Mouse (Mus musculus): ENCODE results near the gene Wnt3. TPM values are rescaled to one million over a fixed set of nuclear protein-coding genes. Genes with fewer than 3 reads are reported as not detected.

Gene Wnt3
- polyA plus RNA-seq, 1 experiment from 2014 or later: not detected

Other genes starting within 250 kb of the Wnt3 start
- not detected in 2 replicates for gene Gm884, start 153.0 kb upstream of the Wnt3 start, polyA plus RNA-seq (2015; fragmentation: Nextera tagmentation; extraction: Ambion mirVana)
- gene Lyzl6, start 135.3 kb upstream of the Wnt3 start, polyA plus RNA-seq (2015; fragmentation: Nextera tagmentation; extraction: Ambion mirVana): not detected in 2 replicates
- not detected in 2 replicates for gene Rprml, start 124.6 kb upstream of the Wnt3 start, polyA plus RNA-seq (2015; fragmentation: Nextera tagmentation; extraction: Ambion mirVana)
- 61.5 and 62.0 TPM in 2 replicates for gene Gosr2, start 76.3 kb upstream of the Wnt3 start, polyA plus RNA-seq (2015; fragmentation: Nextera tagmentation; extraction: Ambion mirVana)
- 0.27 and 0.41 TPM in 2 replicates for gene Wnt9b, start 24.3 kb upstream of the Wnt3 start, polyA plus RNA-seq (2015; fragmentation: Nextera tagmentation; extraction: Ambion mirVana)
- gene Nsf, start 179.9 kb downstream of the Wnt3 start, polyA plus RNA-seq (2015; fragmentation: Nextera tagmentation; extraction: Ambion mirVana): 32.8 and 35.3 TPM in 2 replicates
- 59.2 and 62.7 TPM in 2 replicates for gene Arf2, start 192.6 kb downstream of the Wnt3 start, polyA plus RNA-seq (2015; fragmentation: Nextera tagmentation; extraction: Ambion mirVana)